Mouse (Mus musculus): Measurements from ENCODE around the gene Hnrnpa1.

Gene Hnrnpa1

GRCm38 (mm10) chr15:103240160-103241028 lies at the start of gene Hnrnpa1:
Gene Hnrnpa1 (plus strand): TSS chr15:103240432.
- peak; percentile 97 for DNase-seq (ENCODE audit: low read depth, low spot score)

GRCm38 (mm10) chr15:103190531-103191462 lies 49.4 kb upstream of the Hnrnpa1 start:
- no peak for DNase-seq (ENCODE audit: low read depth, low spot score)

- DNase-seq (ENCODE audit: low read depth, low spot score): no peak
Observed at GRCm38 (mm10) chr15:103193606-103194005, 46.6 kb upstream of the Hnrnpa1 start.

- DNase-seq (ENCODE audit: low read depth, low spot score): no peak
Observed at GRCm38 (mm10) chr15:103196835-103197234, 43.4 kb upstream of the Hnrnpa1 start.

GRCm38 (mm10) chr15:103197785-103198184 lies 42.4 kb upstream of the Hnrnpa1 start:
- no peak for DNase-seq (ENCODE audit: low read depth, low spot score)

GRCm38 (mm10) chr15:103202088-103202793 lies 38.0 kb upstream of the Hnrnpa1 start:
- no peak for DNase-seq (ENCODE audit: low read depth, low spot score)

GRCm38 (mm10) chr15:103205156-103205555 lies 35.1 kb upstream of the Hnrnpa1 start:
- no peak for DNase-seq (ENCODE audit: low read depth, low spot score)

GRCm38 (mm10) chr15:103214149-103214548 lies 26.1 kb upstream of the Hnrnpa1 start:
- DNase-seq (ENCODE audit: low read depth, low spot score): no peak

- DNase-seq (ENCODE audit: low read depth, low spot score): peak; percentile 64
Observed at GRCm38 (mm10) chr15:103214971-103215907, 25.0 kb upstream of the Hnrnpa1 start.

GRCm38 (mm10) chr15:103216052-103216451 lies 24.2 kb upstream of the Hnrnpa1 start:
- DNase-seq (ENCODE audit: low read depth, low spot score): no peak

- DNase-seq (ENCODE audit: low read depth, low spot score): no peak
Observed at GRCm38 (mm10) chr15:103220785-103221184, 19.4 kb upstream of the Hnrnpa1 start.

GRCm38 (mm10) chr15:103221386-103221785 lies 18.8 kb upstream of the Hnrnpa1 start:
- no peak for DNase-seq (ENCODE audit: low read depth, low spot score)

- DNase-seq (ENCODE audit: low read depth, low spot score): no peak
Observed at GRCm38 (mm10) chr15:103224161-103224560, 16.1 kb upstream of the Hnrnpa1 start.

GRCm38 (mm10) chr15:103227022-103227421 lies 13.2 kb upstream of the Hnrnpa1 start:
- DNase-seq (ENCODE audit: low read depth, low spot score): no peak

- no peak for DNase-seq (ENCODE audit: low read depth, low spot score)
Observed at GRCm38 (mm10) chr15:103227572-103227971, 12.7 kb upstream of the Hnrnpa1 start.

GRCm38 (mm10) chr15:103228904-103229303 lies 11.3 kb upstream of the Hnrnpa1 start:
- DNase-seq (ENCODE audit: low read depth, low spot score): no peak

GRCm38 (mm10) chr15:103233119-103233518 lies 7.1 kb upstream of the Hnrnpa1 start:
- no peak for DNase-seq (ENCODE audit: low read depth, low spot score)

- no peak for DNase-seq (ENCODE audit: low read depth, low spot score)
Observed at GRCm38 (mm10) chr15:103237295-103237694, 2.9 kb upstream of the Hnrnpa1 start.

GRCm38 (mm10) chr15:103239130-103239684 lies 1.0 kb upstream of the Hnrnpa1 start:
- peak; percentile 82 for DNase-seq (ENCODE audit: low read depth, low spot score)

- peak; percentile 96 for DNase-seq (ENCODE audit: low read depth, low spot score)
Observed at GRCm38 (mm10) chr15:103239685-103240159, 510 bp upstream of the Hnrnpa1 start, which contains the start of gene Cbx5. Gene Cbx5 (minus strand): TSS chr15:103239816.

Data from retina, postnatal 7 days (tissue).